Mouse (Mus musculus) liver, adult 2 months (tissue): ENCODE results near the gene Hoxa5. TPM values are rescaled to one million over a fixed set of nuclear protein-coding genes. Genes with fewer than 3 reads are reported as not detected.

ENCODE experiments used
- DNase-seq: peaks from one replicate; pipeline ENCODE4 v3.0.0-alpha.2; 2011; ENCODE audit warnings: low read depth, low spot score; ENCODE audit errors: extremely low read depth
- H3K27ac ChIP-seq: fragments of 200-500 bp; replicated peaks from 2 replicates; pipeline ENCODE4 v1.5.1; 2012; ENCODE audit warnings: low read depth, mild to moderate bottlenecking, control low read depth, inconsistent platforms, low read length; ENCODE audit not compliant: insufficient read depth
- H3K27me3 ChIP-seq: fragments of 200-500 bp; 2 replicates; pipeline ENCODE4 v1.6.1; 2012; ENCODE audit warnings: mild to moderate bottlenecking, moderate library complexity, low read length, inconsistent platforms; ENCODE audit not compliant: control insufficient read depth, insufficient read depth
- H3K36me3 ChIP-seq: fragments of 200-500 bp; 2 replicates; pipeline ENCODE4 v1.6.1; 2012; ENCODE audit warnings: low read length, inconsistent platforms; ENCODE audit not compliant: control insufficient read depth, insufficient read depth
- H3K4me1 ChIP-seq: fragments of 200-500 bp; 2 replicates; pipeline ENCODE4 v1.6.1; 2011; ENCODE audit warnings: low read length; ENCODE audit not compliant: control insufficient read depth, insufficient read depth
- H3K4me3 ChIP-seq: fragments of 200-500 bp; 2 replicates; pipeline ENCODE4 v1.5.1; 2011; ENCODE audit warnings: low read depth, mild to moderate bottlenecking, control low read depth, low read length, moderate library complexity; ENCODE audit not compliant: insufficient read depth
- H3K79me2 ChIP-seq: fragments of 200-500 bp; 2 replicates; pipeline ENCODE4 v1.6.1; 2012; ENCODE audit warnings: inconsistent platforms, mild to moderate bottlenecking, low read length, moderate library complexity; ENCODE audit not compliant: control insufficient read depth, insufficient read depth
- H3K9ac ChIP-seq: fragments of 200-500 bp; 2 replicates; pipeline ENCODE4 v1.6.1; 2012; ENCODE audit warnings: low read depth, mild to moderate bottlenecking, control low read depth, inconsistent platforms, low read length
- CTCF ChIP-seq: fragments of 200-500 bp; IDR thresholded peaks from 2 replicates; pipeline ENCODE4 v1.5.1; 2011; ENCODE audit warnings: low read depth, low read length, control low read depth
- POLR2A ChIP-seq: fragments of 200-500 bp; IDR thresholded peaks from 2 replicates; pipeline ENCODE4 v1.6.1; 2011; ENCODE audit warnings: low read length, control low read depth; ENCODE audit not compliant: insufficient read depth; ENCODE audit errors: extremely low read depth
- WGBS: fragments of 180-500 bp; shearing (Covaris S2); methylation state at CpG from one replicate; pipeline ENCODE4 v1.1.7; 2018; 5-methylcytosine and 5-hydroxymethylcytosine counted together
- polyA plus RNA-seq: library from polyadenylated mRNA; depleted of rRNA; stranded (reverse); fragments of >200 nt; gene quantifications from 2 replicates; pipeline ENCODE4 v1.2.3, GENCODE M21; 2012
- total RNA-seq: library from RNA; depleted of rRNA; stranded (reverse); fragments of >200 nt; gene quantifications from 2 replicates; pipeline ENCODE4 v1.2.3, GENCODE M21; 2014

Hoxa5 gene
- total and polyA plus RNA-seq, 2 experiments, result 0.16 to 0.28 TPM

- Histone ChIP-seq H3K4me3 (peak overlapping the region; percentile 49), H3K27ac (peak overlapping the region; percentile 34; the same call in 1 of the 2 replicates)
These were observed 29.2 kb downstream of the Hoxa5 start for GRCm38 (mm10) chr6:52174968-52175751.

GRCm38 (mm10) chr6:52173648-52174047 lies 30.7 kb downstream of the Hoxa5 start:
- Histone ChIP-seq H3K4me1 (no peaks in the 10 kb centered on the region), H3K36me3 (no peaks in the 10 kb centered on the region), H3K27ac (no peak overlapping the region), H3K9ac (no peak overlapping the region), H3K27me3 (peaks cover 8% of the 10 kb centered on the region; the same call in 1 of the 2 replicates), H3K4me3 (no peak overlapping the region), H3K79me2 (no peaks in the 10 kb centered on the region)
- no peak for TF ChIP-seq POLR2A
- no peak for TF ChIP-seq CTCF
- DNase-seq, result no peak
- WGBS, result 19% methylated on average over 4 of the region's 4 CpGs

More at GRCm38 (mm10) chr6:52174968-52175751, 29.2 kb downstream of the Hoxa5 start:
- H3K4me1 ChIP-seq, result no peaks in the 10 kb centered on the region
- no peak for DNase-seq
- 4% methylated on average over 41 of the region's 41 CpGs for WGBS
- H3K79me2 ChIP-seq, result no peaks in the 10 kb centered on the region
- H3K27me3 ChIP-seq, result peaks cover 8% of the 10 kb centered on the region; the same call in 1 of the 2 replicates
- H3K9ac ChIP-seq, result peak overlapping the region; percentile 67
- TF ChIP-seq POLR2A (no peak), CTCF (no peak)
- H3K36me3 ChIP-seq, result no peaks in the 10 kb centered on the region

DNA sequence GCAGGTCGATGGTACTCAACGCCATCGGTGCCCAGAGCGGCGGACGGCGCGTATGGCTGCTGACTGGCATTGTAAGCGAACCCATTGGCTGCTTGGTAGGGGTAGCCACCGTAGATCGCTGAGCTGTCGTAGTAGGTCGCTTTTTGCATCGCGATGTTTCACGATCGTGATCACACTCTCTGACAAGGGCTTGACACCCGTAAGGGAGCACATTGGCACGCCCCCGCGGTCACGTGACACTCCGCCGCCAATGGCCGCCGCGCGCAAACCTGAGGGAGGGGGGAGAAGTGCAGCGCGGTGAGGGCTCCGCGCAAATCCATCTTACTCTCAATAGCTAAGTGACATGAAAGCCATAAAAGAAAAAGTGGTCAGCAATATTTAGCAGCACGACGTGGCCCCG lies 31.9 kb downstream of the Hoxa5 start:
- Histone ChIP-seq H3K36me3 (no peaks in the 10 kb centered on the region), H3K79me2 (no peaks in the 10 kb centered on the region), H3K4me3 (peak overlapping the region; percentile 37; the same call in 1 of the 2 replicates), H3K9ac (peak overlapping the region; percentile 9), H3K4me1 (no peaks in the 10 kb centered on the region), H3K27ac (no peak overlapping the region), H3K27me3 (peaks cover 11% of the 10 kb centered on the region; the same call in 1 of the 2 replicates)
- TF ChIP-seq CTCF, result no peak
- TF ChIP-seq POLR2A, result no peak
- 9% methylated on average over 35 of the region's 35 CpGs for WGBS
- no peak for DNase-seq

DNA sequence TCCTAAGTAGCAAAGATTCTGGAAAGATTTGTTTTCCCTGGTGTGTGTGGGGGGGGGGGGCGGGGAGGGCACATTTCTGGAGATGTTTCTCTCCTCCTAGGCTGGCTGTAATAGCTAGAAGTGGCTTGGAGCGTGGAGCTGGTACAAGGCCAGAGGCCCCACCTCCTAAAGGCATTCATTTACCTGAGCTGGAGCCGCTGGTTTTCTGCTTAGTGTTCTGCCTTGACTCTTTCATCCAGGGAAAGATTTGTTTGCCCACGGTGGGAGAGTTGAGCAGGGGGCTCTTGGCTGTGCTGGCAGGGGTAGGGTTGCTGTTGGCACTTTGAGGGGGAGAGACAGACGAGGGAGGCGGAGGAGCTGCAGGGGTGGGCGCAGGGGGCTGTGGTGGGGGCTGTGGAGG lies 32.4 kb downstream of the Hoxa5 start:
- Histone ChIP-seq H3K27me3 (peaks cover 12% of the 10 kb centered on the region; the same call in 1 of the 2 replicates), H3K4me1 (no peaks in the 10 kb centered on the region; the same call in 1 of the 2 replicates), H3K4me3 (no peak overlapping the region), H3K9ac (no peak overlapping the region), H3K79me2 (no peaks in the 10 kb centered on the region), H3K27ac (no peak overlapping the region), H3K36me3 (no peaks in the 10 kb centered on the region)
- no peak for DNase-seq
- no peak for TF ChIP-seq POLR2A
- TF ChIP-seq CTCF, result no peak
- WGBS, result 31% methylated on average over 7 of the region's 7 CpGs

- TF ChIP-seq POLR2A, result no peak
- Histone ChIP-seq H3K27me3 (peaks cover 12% of the 10 kb centered on the region; the same call in 1 of the 2 replicates), H3K9ac (no peak overlapping the region), H3K79me2 (no peaks in the 10 kb centered on the region), H3K36me3 (no peaks in the 10 kb centered on the region), H3K27ac (peak overlapping the region; percentile 30; the same call in 1 of the 2 replicates), H3K4me1 (no peaks in the 10 kb centered on the region; the same call in 1 of the 2 replicates), H3K4me3 (no peak overlapping the region)
- WGBS, result 14% methylated on average over 4 of the region's 4 CpGs
- no peak for DNase-seq
These were observed 33.1 kb downstream of the Hoxa5 start for GRCm38 (mm10) chr6:52171331-52171730.

DNA sequence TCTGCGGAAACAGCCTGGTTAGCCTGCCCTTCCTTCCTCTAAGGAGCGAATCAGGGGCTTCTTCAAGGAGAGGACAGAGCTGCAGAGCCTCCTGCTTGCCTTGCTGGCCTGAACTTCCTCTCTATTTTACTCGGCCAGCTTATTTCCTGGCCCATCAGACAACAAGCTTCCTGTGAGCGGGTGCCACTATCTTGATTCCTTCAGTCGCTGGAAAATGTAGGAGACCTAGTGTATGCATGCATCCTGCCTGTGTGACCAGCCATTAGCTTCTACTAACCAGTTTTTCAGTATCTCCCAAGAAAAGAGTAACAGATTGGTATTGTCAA lies 33.5 kb downstream of the Hoxa5 start:
- no peaks in the 10 kb centered on the region for H3K36me3 ChIP-seq
- 10% methylated on average over 5 of the region's 5 CpGs for WGBS

More for the DNA sequence above, 33.5 kb downstream of the Hoxa5 start:
- TF ChIP-seq POLR2A (no peak), CTCF (no peak)
- Histone ChIP-seq H3K9ac (no peak overlapping the region), H3K27ac (peak overlapping the region; percentile 30), H3K79me2 (no peaks in the 10 kb centered on the region), H3K4me3 (no peak overlapping the region), H3K27me3 (peaks cover 10% of the 10 kb centered on the region; the same call in 1 of the 2 replicates), H3K4me1 (no peaks in the 10 kb centered on the region; the same call in 1 of the 2 replicates)
- peak; percentile 24 for DNase-seq
